Mouse (Mus musculus) kidney, adult 2 months (tissue): ENCODE data around the gene 1810065E05Rik. TPM values are rescaled to one million over a fixed set of nuclear protein-coding genes. Genes with fewer than 3 reads are reported as not detected.

Experiments used
- DNase-seq: peaks from one replicate; pipeline ENCODE4 v3.0.0; 2021
- H3K27ac ChIP-seq: fragments of 200-500 bp; 2 replicates; pipeline ENCODE4 v1.5.1; 2012; ENCODE audit warnings: low read depth, low read length, control low read depth, inconsistent platforms; ENCODE audit not compliant: insufficient read depth
- H3K27me3 ChIP-seq: fragments of 200-500 bp; replicated peaks from 2 replicates; pipeline ENCODE4 v1.6.1; 2012; ENCODE audit warnings: mild to moderate bottlenecking, moderate library complexity, low read length, inconsistent platforms; ENCODE audit not compliant: control insufficient read depth, insufficient read depth
- H3K36me3 ChIP-seq: fragments of 200-500 bp; 2 replicates; pipeline ENCODE4 v1.6.1; 2012; ENCODE audit warnings: mild to moderate bottlenecking, moderate library complexity, low read length, inconsistent platforms; ENCODE audit not compliant: control insufficient read depth, insufficient read depth
- H3K4me1 ChIP-seq: fragments of 200-500 bp; 2 replicates; pipeline ENCODE4 v1.6.1; 2011; ENCODE audit warnings: low read length; ENCODE audit not compliant: control insufficient read depth, insufficient read depth
- H3K4me3 ChIP-seq: fragments of 200-500 bp; 2 replicates; pipeline ENCODE4 v1.5.1; 2011; ENCODE audit warnings: mild to moderate bottlenecking, low read depth, low read length, control low read depth; ENCODE audit not compliant: insufficient read depth
- CTCF ChIP-seq: fragments of 200-500 bp; conservative IDR thresholded peaks from 2 replicates; pipeline ENCODE4 v1.5.1; 2011; ENCODE audit warnings: low read depth, mild to moderate bottlenecking, control low read depth, low read length, moderate library complexity, mixed read lengths; ENCODE audit not compliant: insufficient read depth, insufficient read length
- POLR2A ChIP-seq: fragments of 200-500 bp; IDR thresholded peaks from one replicate; pipeline ENCODE4 v1.6.1; 2011; ENCODE audit warnings: low read depth, low read length, control low read depth
- WGBS: fragments of 180-500 bp; shearing (Covaris S2); methylation state at CpG from one replicate; pipeline ENCODE4 v1.1.7; 2018; 5-methylcytosine and 5-hydroxymethylcytosine counted together
- polyA plus RNA-seq: library from polyadenylated mRNA; depleted of rRNA; stranded (reverse); fragments of >200 nt; gene quantifications from 2 replicates; pipeline ENCODE4 v1.2.3, GENCODE M21; 2012

The 1810065E05Rik gene
- polyA plus RNA-seq, 1 experiment, result not detected

DNA sequence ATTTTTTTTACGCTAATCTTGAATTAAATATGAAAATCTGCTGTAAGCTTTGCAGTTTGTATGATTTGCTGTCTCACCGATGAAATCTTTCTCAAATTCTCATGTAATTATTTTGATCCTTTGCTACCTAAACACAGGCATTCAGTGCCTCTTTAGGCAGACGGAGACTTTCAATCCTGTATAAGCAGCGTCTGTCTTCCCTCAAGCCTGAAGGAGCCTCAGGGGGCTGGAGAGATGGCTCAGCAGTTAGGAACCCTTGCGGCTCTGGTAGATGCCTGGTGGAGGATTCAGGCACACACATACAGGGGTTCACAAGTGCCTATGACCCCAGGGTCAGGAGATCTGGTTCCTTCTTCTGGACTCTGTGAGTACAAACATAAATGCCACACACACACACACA lies 20.3 kb upstream of the 1810065E05Rik start:
- H3K27ac ChIP-seq, result no peak overlapping the region
- no peaks in the 10 kb centered on the region for H3K4me1 ChIP-seq
- TF ChIP-seq CTCF (no peak), POLR2A (no peak)
- no peak for DNase-seq
- H3K27me3 ChIP-seq, result no peaks in the 10 kb centered on the region
- H3K4me3 ChIP-seq, result no peak overlapping the region
- H3K36me3 ChIP-seq, result no peaks in the 10 kb centered on the region
- 67% methylated on average over 5 of the region's 5 CpGs for WGBS

DNA sequence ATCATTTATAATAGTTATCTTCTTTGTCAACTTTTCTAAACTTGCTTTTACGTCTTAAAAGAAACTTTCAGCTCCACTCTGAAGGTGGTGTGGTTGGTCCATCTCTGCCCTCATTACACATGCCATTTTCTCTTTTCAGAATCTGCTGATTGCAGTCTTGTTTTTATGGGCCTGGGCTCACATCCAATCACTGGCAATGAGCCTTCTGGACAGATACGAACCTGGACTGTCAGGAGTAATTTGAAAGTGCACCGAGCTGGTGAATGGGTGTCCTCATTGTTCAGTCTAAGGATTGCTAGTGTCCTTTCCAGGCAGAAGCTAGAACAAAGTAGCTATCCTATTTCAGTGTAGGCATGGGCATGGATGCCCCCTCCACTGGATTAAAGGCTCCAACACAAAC lies 12.8 kb upstream of the 1810065E05Rik start:
- no peak for TF ChIP-seq CTCF
- TF ChIP-seq POLR2A, result no peak
- no peaks in the 10 kb centered on the region for H3K4me1 ChIP-seq
- 36% methylated on average over 3 of the region's 3 CpGs for WGBS
- no peak overlapping the region for H3K4me3 ChIP-seq
- no peak overlapping the region for H3K27ac ChIP-seq
- H3K36me3 ChIP-seq, result no peaks in the 10 kb centered on the region
- H3K27me3 ChIP-seq, result no peaks in the 10 kb centered on the region
- DNase-seq, result peak; percentile 28

DNA sequence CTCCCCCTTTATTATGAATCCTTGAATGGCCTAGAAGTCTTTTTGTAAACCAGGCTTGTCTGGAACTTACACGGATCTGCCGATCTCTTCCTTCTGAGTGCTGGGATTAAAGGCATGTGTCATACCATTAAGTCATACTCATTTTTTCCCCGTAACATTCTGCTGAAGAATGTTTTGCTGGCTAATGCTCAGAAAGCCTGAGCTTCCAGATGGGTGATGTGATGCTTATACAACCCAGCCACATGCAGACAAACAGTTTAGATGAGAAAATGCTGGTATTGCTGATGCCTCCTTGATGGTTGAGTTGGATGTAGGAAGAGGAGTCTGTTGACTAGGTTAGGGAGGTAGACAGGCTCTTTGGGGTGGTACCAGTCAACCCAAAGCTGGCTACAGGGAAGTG lies 2.6 kb upstream of the 1810065E05Rik start:
- WGBS, result 82% methylated on average over 3 of the region's 3 CpGs

DNA sequence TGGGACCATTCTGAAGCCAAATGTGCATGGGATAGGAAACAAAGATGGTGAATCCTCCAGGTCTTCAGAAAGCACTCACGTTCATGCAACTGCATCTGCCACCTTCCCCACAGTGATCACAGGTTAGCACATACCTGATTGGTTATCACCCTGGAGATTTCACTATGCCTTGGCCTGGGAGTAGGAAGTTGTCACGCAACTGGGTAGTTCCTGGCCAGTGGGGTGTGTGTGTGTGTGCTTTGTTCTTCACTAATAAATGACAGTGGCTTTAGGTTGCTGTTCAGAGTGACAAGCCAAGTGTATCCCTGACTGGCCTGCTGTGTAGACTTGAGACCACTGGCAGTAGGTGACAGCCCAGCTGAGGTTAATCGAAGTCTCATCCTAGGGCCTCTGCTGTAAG lies 11.3 kb downstream of the 1810065E05Rik start, which contains the start of gene Gm12253:
TSS of gene Gm12253 (plus strand) at position 301 of the 400 bp plus-strand sequence.
- no peaks in the 10 kb centered on the region for H3K36me3 ChIP-seq
- no peak for DNase-seq
- no peak within 1 kb of the TSS for H3K4me3 ChIP-seq
- 80% methylated on average over 3 of the region's 3 CpGs for WGBS
- TF ChIP-seq POLR2A, result no peak
- no peak for TF ChIP-seq CTCF
- no peak within 1 kb of the TSS for H3K27ac ChIP-seq
- H3K27me3 ChIP-seq, result no peaks in the 10 kb centered on the region; the same call in 1 of the 2 replicates
- H3K4me1 ChIP-seq, result no peaks in the 10 kb centered on the region

More for the DNA sequence above, 2.6 kb upstream of the 1810065E05Rik start:
- no peaks in the 10 kb centered on the region for H3K27me3 ChIP-seq
- DNase-seq, result no peak
- H3K36me3 ChIP-seq, result no peaks in the 10 kb centered on the region
- no peaks in the 10 kb centered on the region for H3K4me1 ChIP-seq
- no peak for TF ChIP-seq CTCF
- no peak for TF ChIP-seq POLR2A
- no peak overlapping the region for H3K4me3 ChIP-seq
- H3K27ac ChIP-seq, result no peak overlapping the region

DNA sequence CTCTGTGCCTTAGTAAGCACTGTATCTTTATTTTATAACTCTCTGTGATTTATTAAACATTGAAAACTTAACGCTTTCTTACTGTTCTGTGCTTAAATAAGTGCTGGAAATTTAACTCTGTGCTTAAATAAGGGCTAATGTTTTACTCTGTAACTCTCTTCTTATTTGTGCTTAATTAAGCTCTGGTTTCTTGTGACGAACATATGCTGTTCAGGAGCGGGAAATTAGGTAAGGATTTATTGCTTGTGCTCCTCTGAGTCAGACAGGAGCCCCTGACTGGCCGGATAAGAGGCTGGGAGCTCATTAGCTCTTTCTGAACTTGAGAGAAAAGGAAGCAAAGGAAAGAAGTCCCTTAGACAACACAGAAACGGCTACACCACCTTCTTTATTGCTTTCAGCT lies 17.0 kb downstream of the 1810065E05Rik start:
- WGBS, result 11% methylated on average over 5 of the region's 5 CpGs
- H3K4me3 ChIP-seq, result no peak overlapping the region
- no peak overlapping the region for H3K27ac ChIP-seq
- no peaks in the 10 kb centered on the region for H3K36me3 ChIP-seq
- H3K27me3 ChIP-seq, result no peaks in the 10 kb centered on the region; the same call in 1 of the 2 replicates
- no peak for DNase-seq
- no peaks in the 10 kb centered on the region for H3K4me1 ChIP-seq
- TF ChIP-seq CTCF (no peak), POLR2A (no peak)

DNA sequence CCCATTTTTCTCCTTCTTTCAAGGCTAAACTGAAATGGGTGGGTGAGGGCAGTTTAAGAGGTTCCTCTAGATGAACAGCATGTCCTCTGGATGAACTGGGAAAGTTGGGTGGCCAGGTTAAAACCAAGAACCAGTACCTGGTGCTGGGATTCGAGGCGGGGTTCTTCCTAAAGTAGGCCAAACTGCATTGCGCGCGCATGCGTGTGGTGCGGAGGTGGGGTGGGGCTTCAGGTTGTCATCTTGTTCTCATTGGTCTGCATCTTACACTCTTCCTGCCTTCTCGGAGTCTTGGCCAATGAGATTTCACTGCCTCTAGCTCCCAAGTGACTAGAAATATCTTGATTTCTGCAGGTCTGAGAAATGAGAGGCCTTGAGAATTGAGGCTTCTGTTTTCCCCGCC lies 31.8 kb downstream of the 1810065E05Rik start, which contains the start of gene Lypd9:
TSS of gene Lypd9 (minus strand) at position 165 of the 400 bp plus-strand sequence.
- H3K36me3 ChIP-seq, result no peaks in the 10 kb centered on the region
- 96% methylated on average over 9 of the region's 9 CpGs for WGBS
- no peak within 1 kb of the TSS for H3K4me3 ChIP-seq
- TF ChIP-seq CTCF (no peak), POLR2A (no peak)
- H3K27ac ChIP-seq, result no peak within 1 kb of the TSS
- no peak for DNase-seq
- no peaks in the 10 kb centered on the region for H3K4me1 ChIP-seq
- H3K27me3 ChIP-seq, result no peaks in the 10 kb centered on the region

DNA sequence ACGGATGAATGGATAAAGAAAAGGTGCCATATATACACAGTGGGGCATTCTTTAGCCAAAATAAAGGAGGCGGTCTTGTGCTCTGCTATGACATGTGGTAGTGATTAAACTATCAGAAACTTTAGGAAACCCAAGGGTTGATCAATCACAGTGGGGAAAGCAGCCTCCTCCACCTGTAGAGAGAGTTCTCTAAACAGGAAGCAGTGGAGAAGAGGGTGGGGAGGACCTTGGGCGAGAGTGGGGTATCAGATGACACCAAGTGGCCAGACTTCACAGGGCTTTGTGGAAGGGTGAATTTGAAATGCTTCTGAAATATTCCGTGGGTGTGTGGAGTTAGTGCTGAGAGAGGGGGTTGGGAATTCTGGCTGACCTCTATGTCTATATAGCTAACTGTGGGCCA lies 32.7 kb downstream of the 1810065E05Rik start:
- no peak overlapping the region for H3K4me3 ChIP-seq
- no peak overlapping the region for H3K27ac ChIP-seq
- 38% methylated on average over 4 of the region's 4 CpGs for WGBS

More for the DNA sequence above, 32.7 kb downstream of the 1810065E05Rik start:
- no peaks in the 10 kb centered on the region for H3K36me3 ChIP-seq
- no peak for DNase-seq
- no peaks in the 10 kb centered on the region for H3K27me3 ChIP-seq
- no peaks in the 10 kb centered on the region for H3K4me1 ChIP-seq
- TF ChIP-seq CTCF, result no peak
- no peak for TF ChIP-seq POLR2A
